Mouse (Mus musculus) hindbrain, embryonic 12.5 days (tissue): ENCODE measurements at regions not wholly inside any gene's neighbourhood (a gene's known extent, or its start where the extent isn't known, plus 50 kb on each side); places are given as distances from the start of the nearest gene placed in this dataset.

Experiments
- ATAC-seq: fragments of 200-750 bp; cut with Nextera tagmentation; 2 replicates; pipeline ENCODE4 v1.8.0; 2017; ENCODE audit warnings: moderate TSS enrichment; ENCODE audit not compliant: low FRiP score
- H3K27ac ChIP-seq: fragments of 300-500 bp; sonication (generic); 2 replicates; pipeline ENCODE4 v1.5.1; 2016; ENCODE audit warnings: mild to moderate bottlenecking
- H3K27me3 ChIP-seq: fragments of 300-500 bp; sonication (generic); 2 replicates; pipeline ENCODE4 v1.6.1; 2016; ENCODE audit warnings: mild to moderate bottlenecking
- H3K36me3 ChIP-seq: fragments of 300-500 bp; sonication (generic); 2 replicates; pipeline ENCODE4 v1.6.1; 2016; ENCODE audit warnings: mild to moderate bottlenecking
- H3K4me1 ChIP-seq: fragments of 300-500 bp; sonication (generic); 2 replicates; pipeline ENCODE4 v1.6.1; 2016
- H3K4me2 ChIP-seq: fragments of 300-500 bp; sonication (generic); replicated peaks from 2 replicates; pipeline ENCODE4 v1.6.1; 2016; ENCODE audit warnings: mild to moderate bottlenecking
- H3K4me3 ChIP-seq: fragments of 300-500 bp; sonication (generic); 2 replicates; pipeline ENCODE4 v1.5.1; 2016; ENCODE audit warnings: mild to moderate bottlenecking
- H3K9ac ChIP-seq: fragments of 300-500 bp; sonication (generic); 2 replicates; pipeline ENCODE4 v1.6.1; 2016; ENCODE audit warnings: mild to moderate bottlenecking, moderate library complexity
- H3K9me3 ChIP-seq: fragments of 300-500 bp; sonication (generic); replicated peaks from 2 replicates; pipeline ENCODE4 v1.6.1; 2016; ENCODE audit warnings: mild to moderate bottlenecking
- WGBS: fragments of 180-500 bp; shearing (Covaris S2); methylation state at CpG from one replicate; pipeline ENCODE4 v1.1.7; 2016; 5-methylcytosine and 5-hydroxymethylcytosine counted together

GRCm38 (mm10) chr1:90280227-90280626 is 76.4 kb downstream of the Ackr3 start:
- Histone ChIP-seq H3K36me3 (no peaks in the 10 kb centered on the region), H3K27ac (no peak overlapping the region), H3K27me3 (no peaks in the 10 kb centered on the region), H3K9me3 (no peaks in the 10 kb centered on the region), H3K4me1 (peaks cover 32% of the 10 kb centered on the region), H3K9ac (no peak overlapping the region), H3K4me3 (no peak overlapping the region), H3K4me2 (no peak overlapping the region)
- WGBS: 72% methylated on average over 8 of the region's 8 CpGs
- ATAC-seq: no peak

- 100% methylated on average over 1 of the region's 1 CpGs for WGBS
- peaks cover 39% of the 10 kb centered on the region for H3K4me1 ChIP-seq
- no peaks in the 10 kb centered on the region for H3K36me3 ChIP-seq
Observed at GRCm38 (mm10) chr1:90281255-90281654, 77.5 kb downstream of the Ackr3 start.

GRCm38 (mm10) chr1:90281956-90282355 is 78.2 kb downstream of the Ackr3 start:
- peaks cover 39% of the 10 kb centered on the region for H3K4me1 ChIP-seq

More at GRCm38 (mm10) chr1:90281255-90281654, 77.5 kb downstream of the Ackr3 start:
- Histone ChIP-seq H3K4me3 (no peak overlapping the region), H3K9ac (no peak overlapping the region), H3K4me2 (no peak overlapping the region), H3K27ac (no peak overlapping the region), H3K9me3 (no peaks in the 10 kb centered on the region), H3K27me3 (no peaks in the 10 kb centered on the region)
- no peak for ATAC-seq

GRCm38 (mm10) chr1:90282367-90282766 is 78.6 kb downstream of the Ackr3 start:
- Histone ChIP-seq H3K36me3 (no peaks in the 10 kb centered on the region), H3K9me3 (no peaks in the 10 kb centered on the region), H3K4me1 (peaks cover 36% of the 10 kb centered on the region), H3K27ac (no peak overlapping the region), H3K27me3 (no peaks in the 10 kb centered on the region), H3K4me2 (no peak overlapping the region), H3K4me3 (no peak overlapping the region), H3K9ac (no peak overlapping the region)
- ATAC-seq: no peak
- 79% methylated on average over 8 of the region's 8 CpGs for WGBS

More at GRCm38 (mm10) chr1:90281956-90282355, 78.2 kb downstream of the Ackr3 start:
- Histone ChIP-seq H3K4me3 (no peak overlapping the region), H3K36me3 (no peaks in the 10 kb centered on the region), H3K27ac (no peak overlapping the region), H3K4me2 (no peak overlapping the region), H3K27me3 (no peaks in the 10 kb centered on the region), H3K9me3 (no peaks in the 10 kb centered on the region), H3K9ac (no peak overlapping the region)
- no peak for ATAC-seq
- 88% methylated on average over 6 of the region's 6 CpGs for WGBS

DNA sequence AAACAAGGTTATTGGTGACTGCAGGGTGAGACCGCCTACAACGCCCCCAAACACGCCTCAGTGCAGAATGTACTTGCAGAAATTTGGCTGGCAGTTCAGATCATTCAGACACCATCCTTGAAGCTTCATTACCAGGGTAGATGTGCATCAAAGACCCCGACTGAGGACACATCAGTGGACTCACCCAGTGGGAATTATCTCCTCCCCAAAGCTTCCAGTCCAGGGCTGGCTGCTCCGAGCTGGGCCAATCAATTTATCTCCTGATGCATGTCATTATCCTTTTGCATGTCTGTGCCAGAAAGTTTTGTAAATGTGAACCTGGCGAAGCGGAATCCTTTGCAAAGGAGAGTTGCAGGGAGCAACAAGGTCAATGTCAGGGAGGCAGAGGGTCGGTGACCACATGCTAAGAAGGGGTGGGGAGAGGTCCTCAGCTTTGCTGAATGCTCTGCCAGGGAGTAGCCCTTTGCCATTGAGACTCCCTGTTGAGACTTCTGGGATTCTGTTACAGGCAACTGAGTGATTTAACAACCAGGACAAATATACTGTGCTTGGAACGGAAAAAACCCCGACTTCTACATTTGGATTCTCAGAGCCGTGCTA is 79.5 kb downstream of the Ackr3 start:
- no peak for ATAC-seq
- 34% methylated on average over 11 of the region's 11 CpGs for WGBS
- Histone ChIP-seq H3K36me3 (no peaks in the 10 kb centered on the region), H3K9ac (no peak overlapping the region), H3K4me1 (peaks cover 29% of the 10 kb centered on the region), H3K27me3 (no peaks in the 10 kb centered on the region), H3K4me2 (no peak overlapping the region), H3K27ac (no peak overlapping the region), H3K4me3 (no peak overlapping the region), H3K9me3 (no peaks in the 10 kb centered on the region)

- Histone ChIP-seq H3K36me3 (no peaks in the 10 kb centered on the region), H3K9ac (no peak overlapping the region), H3K27ac (no peak overlapping the region), H3K27me3 (0 out of 2 replicates have a peak, but pooled peaks cover 6% of the 10 kb centered on the region), H3K4me2 (no peak overlapping the region), H3K4me3 (no peak overlapping the region), H3K4me1 (peaks cover 35% of the 10 kb centered on the region), H3K9me3 (no peaks in the 10 kb centered on the region)
- no peak for ATAC-seq
- 65% methylated on average over 6 of the region's 6 CpGs for WGBS
Observed at GRCm38 (mm10) chr1:90283912-90284636, 80.3 kb downstream of the Ackr3 start.

GRCm38 (mm10) chr1:90285318-90285717 is 81.5 kb downstream of the Ackr3 start:
- ATAC-seq: no peak
- H3K9me3 ChIP-seq: no peaks in the 10 kb centered on the region
- no peak overlapping the region for H3K4me2 ChIP-seq
- H3K36me3 ChIP-seq: no peaks in the 10 kb centered on the region
- H3K27me3 ChIP-seq: 0 out of 2 replicates have a peak, but pooled peaks cover 6% of the 10 kb centered on the region
- H3K4me3 ChIP-seq: no peak overlapping the region
- 57% methylated on average over 4 of the region's 4 CpGs for WGBS
- H3K27ac ChIP-seq: no peak overlapping the region
- H3K9ac ChIP-seq: no peak overlapping the region
- H3K4me1 ChIP-seq: peaks cover 45% of the 10 kb centered on the region

DNA sequence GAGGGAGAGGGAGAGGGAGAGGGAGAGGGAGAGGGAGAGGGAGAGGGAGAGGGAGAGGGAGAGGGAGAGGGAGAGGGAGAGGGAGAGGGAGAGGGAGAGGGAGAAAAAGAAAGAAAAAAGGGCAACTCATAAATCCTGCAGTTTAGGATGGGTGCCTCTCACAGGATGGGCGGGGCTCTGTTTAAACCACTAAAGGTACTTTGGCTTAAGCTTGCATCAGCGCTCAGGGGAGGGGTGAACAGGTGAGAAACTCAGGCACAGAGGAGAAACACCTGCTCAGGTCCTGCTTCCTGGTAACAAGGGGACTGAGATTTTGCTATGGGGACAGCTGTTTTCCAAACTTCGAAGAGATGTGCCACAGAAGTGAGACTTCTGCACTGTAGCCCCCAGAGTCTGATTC is 83.5 kb downstream of the Ackr3 start:
- Histone ChIP-seq H3K4me3 (no peak overlapping the region), H3K27me3 (0 out of 2 replicates have a peak, but pooled peaks cover 6% of the 10 kb centered on the region), H3K4me1 (peaks cover 52% of the 10 kb centered on the region), H3K9me3 (no peaks in the 10 kb centered on the region), H3K27ac (no peak overlapping the region), H3K9ac (no peak overlapping the region), H3K4me2 (no peak overlapping the region), H3K36me3 (no peaks in the 10 kb centered on the region)
- no peak for ATAC-seq
- whole genome bisulfite sequencing: 74% methylated on average over 3 of the region's 3 CpGs

- no peak overlapping the region for H3K4me3 ChIP-seq
- H3K9me3 ChIP-seq: no peaks in the 10 kb centered on the region
- ATAC-seq: peak; percentile 55
- WGBS: 51% methylated on average over 8 of the region's 8 CpGs
- peaks cover 6% of the 10 kb centered on the region; the same call in 1 of the 2 replicates for H3K27me3 ChIP-seq
- peaks cover 38% of the 10 kb centered on the region for H3K4me1 ChIP-seq
- H3K36me3 ChIP-seq: no peaks in the 10 kb centered on the region
- no peak overlapping the region for H3K9ac ChIP-seq
- peak overlapping the region; percentile 35; the same call in 1 of the 2 replicates for H3K27ac ChIP-seq
- no peak overlapping the region for H3K4me2 ChIP-seq
Observed at GRCm38 (mm10) chr1:90288892-90289731, 85.3 kb downstream of the Ackr3 start.

DNA sequence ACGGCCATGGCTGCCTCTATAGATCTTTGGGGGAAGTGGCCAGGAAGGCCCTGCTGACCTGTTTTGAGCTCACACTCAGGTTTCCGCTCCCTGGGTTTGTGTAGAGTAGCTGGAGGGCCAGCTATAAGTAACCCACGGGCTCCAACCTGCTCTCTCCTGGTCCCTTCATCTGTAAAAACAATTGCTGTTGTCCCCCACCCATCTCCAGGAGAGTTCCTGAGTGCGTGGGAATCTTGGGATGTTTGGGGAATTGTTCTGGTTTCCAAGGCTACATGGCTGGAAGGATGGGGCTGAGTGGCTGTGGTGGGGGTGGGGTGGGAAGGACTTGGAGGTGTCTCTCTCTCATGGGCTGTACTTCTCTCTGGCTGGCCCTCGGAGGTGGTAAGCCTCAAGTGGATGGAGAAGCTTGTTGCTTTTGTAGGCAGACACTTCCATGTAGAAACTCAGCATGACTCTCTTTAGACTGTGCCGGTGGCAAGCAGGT is 86.0 kb downstream of the Ackr3 start:
- Histone ChIP-seq H3K27ac (peak overlapping the region; percentile 60), H3K27me3 (peaks cover 6% of the 10 kb centered on the region; the same call in 1 of the 2 replicates), H3K9ac (no peak overlapping the region), H3K4me2 (no peak overlapping the region), H3K36me3 (no peaks in the 10 kb centered on the region), H3K4me3 (no peak overlapping the region), H3K4me1 (peaks cover 32% of the 10 kb centered on the region), H3K9me3 (no peaks in the 10 kb centered on the region)
- 17% methylated on average over 6 of the region's 6 CpGs for WGBS
- peak; percentile 47; the same call in 1 of the 2 replicates for ATAC-seq

GRCm38 (mm10) chr1:90290428-90291197 is 86.8 kb downstream of the Ackr3 start:
- H3K9ac ChIP-seq: no peak overlapping the region
- no peak overlapping the region for H3K4me2 ChIP-seq
- H3K36me3 ChIP-seq: no peaks in the 10 kb centered on the region
- H3K27ac ChIP-seq: peak overlapping the region; percentile 60
- no peaks in the 10 kb centered on the region for H3K9me3 ChIP-seq
- peak; percentile 59 for ATAC-seq
- no peak overlapping the region for H3K4me3 ChIP-seq
- 30% methylated on average over 7 of the region's 7 CpGs for WGBS
- peaks cover 31% of the 10 kb centered on the region for H3K4me1 ChIP-seq
- H3K27me3 ChIP-seq: peaks cover 6% of the 10 kb centered on the region; the same call in 1 of the 2 replicates
